Mouse (Mus musculus) CH12.LX (cell line): Measurements from ENCODE around the gene Spata33. TPM values are rescaled to one million over a fixed set of nuclear protein-coding genes. Genes with fewer than 3 reads are reported as not detected.
A peak's percentile ranks its signal among the peaks of the same experiment; 100 is the strongest.
"Not testable (repeated sequence)": the region's sequence is repeated elsewhere in the genome, so short reads cannot be mapped to it uniquely, and the experiment has no call there.

Experiments used
- DNase-seq: peaks from one replicate; pipeline ENCODE4 v3.0.0-alpha.2; 2013; ENCODE audit errors: extremely low read depth
- H3K27ac ChIP-seq: 2 replicates; pipeline ENCODE4 v1.5.1; 2012; ENCODE audit warnings: low read depth, mild to moderate bottlenecking, control low read depth, moderate library complexity; ENCODE audit not compliant: insufficient read depth
- H3K27me3 ChIP-seq: replicated peaks from 2 replicates; pipeline ENCODE3; 2012; ENCODE audit warnings: inconsistent platforms
- H3K36me3 ChIP-seq, 2 experiments: replicated peaks in 1 of 2; 2 replicates each; pipeline versions ENCODE3 to v1.6.1; 2012; ENCODE audit warnings: inconsistent platforms in 1 of 2, low read length in 1 of 2, mild to moderate bottlenecking in 1 of 2, mixed read lengths in 1 of 2, moderate library complexity in 1 of 2; ENCODE audit not compliant: control insufficient read depth in 1 of 2, insufficient read depth in 1 of 2
- H3K4me1 ChIP-seq, 2 experiments: 2 replicates each; pipeline ENCODE4 v1.6.1; 2012; ENCODE audit warnings: inconsistent platforms in 1 of 2, moderate library complexity in 1 of 2; ENCODE audit not compliant: insufficient read depth in 2 of 2, control insufficient read depth in 1 of 2
- H3K4me2 ChIP-seq: 2 replicates; pipeline ENCODE4 v1.6.1; 2012; ENCODE audit warnings: low read depth, mild to moderate bottlenecking, control low read depth; ENCODE audit not compliant: poor library complexity, insufficient read depth, severe bottlenecking
- H3K4me3 ChIP-seq, 3 experiments: fragments of 150-350 bp in 1 of 3; sonication (generic) in 1 of 3; replicated peaks in 1 of 3; 2 replicates each; pipeline versions ENCODE3 to v1.5.1; 2011 to 2012; ENCODE audit warnings: low read depth in 2 of 3, low read length in 2 of 3, mild to moderate bottlenecking in 2 of 3, moderate library complexity in 2 of 3, control low read depth in 1 of 3, improper control_type of control experiment in 1 of 3, inconsistent platforms in 1 of 3, mixed read lengths in 1 of 3; ENCODE audit not compliant: poor library complexity in 1 of 3
- H3K79me2 ChIP-seq: replicated peaks from 2 replicates; pipeline ENCODE4 v1.6.1; 2012; ENCODE audit warnings: mild to moderate bottlenecking, moderate library complexity; ENCODE audit not compliant: control insufficient read depth, poor library complexity, insufficient read depth, severe bottlenecking; ENCODE audit errors: extremely low read depth
- H3K9ac ChIP-seq: 2 replicates; pipeline ENCODE4 v1.6.1; 2012; ENCODE audit warnings: low read depth, mild to moderate bottlenecking, control low read depth, moderate library complexity; ENCODE audit not compliant: insufficient read depth
- H3K9me3 ChIP-seq: replicated peaks from 2 replicates; pipeline ENCODE3; 2012; ENCODE audit warnings: low read length, inconsistent platforms, mixed read lengths
- BHLHE40 ChIP-seq: IDR thresholded peaks from 2 replicates; pipeline ENCODE4 v1.6.1; 2011; ENCODE audit warnings: mild to moderate bottlenecking, low read depth, low read length, improper control_type of control experiment
- CTCF ChIP-seq, 2 experiments: IDR thresholded peaks in 1 of 2; conservative IDR thresholded peaks in 1 of 2; 2 replicates each; pipeline ENCODE4 v1.5.1; 2011 to 2012; ENCODE audit warnings: low read depth in 2 of 2, low read length in 2 of 2, improper control_type of control experiment in 1 of 2, inconsistent platforms in 1 of 2, mild to moderate bottlenecking in 1 of 2, moderate library complexity in 1 of 2
- MEF2A ChIP-seq: IDR thresholded peaks from 2 replicates; pipeline ENCODE4 v1.6.1; 2014; ENCODE audit warnings: low read depth, mild to moderate bottlenecking, inconsistent platforms, low read length, improper control_type of control experiment, borderline replicate concordance
- NELFE ChIP-seq: IDR thresholded peaks from 2 replicates; pipeline ENCODE4 v1.6.1; 2011; ENCODE audit warnings: low read depth, low read length, improper control_type of control experiment
- PAX5 ChIP-seq: IDR thresholded peaks from 2 replicates; pipeline ENCODE4 v1.6.1; 2012; ENCODE audit warnings: low read length, inconsistent platforms, mixed read lengths
- POLR2A ChIP-seq: IDR thresholded peaks from 2 replicates; pipeline ENCODE4 v1.6.1; 2011; ENCODE audit warnings: low read depth, mild to moderate bottlenecking, improper control_type of control experiment, low read length
- RAD21 ChIP-seq: IDR thresholded peaks from 2 replicates; pipeline ENCODE4 v1.6.1; 2011; ENCODE audit warnings: low read depth, mild to moderate bottlenecking, low read length, improper control_type of control experiment, moderate library complexity
- SMC3 ChIP-seq: IDR thresholded peaks from 2 replicates; pipeline ENCODE4 v1.6.1; 2011; ENCODE audit warnings: low read depth, low read length, improper control_type of control experiment
- TCF12 ChIP-seq: IDR thresholded peaks from 2 replicates; pipeline ENCODE4 v1.6.1; 2014; ENCODE audit warnings: low read depth, mild to moderate bottlenecking, inconsistent platforms, low read length, improper control_type of control experiment
- UBTF ChIP-seq: IDR thresholded peaks from 2 replicates; pipeline ENCODE4 v1.6.1; 2012; ENCODE audit warnings: low read depth, mild to moderate bottlenecking, inconsistent platforms, low read length, improper control_type of control experiment, moderate library complexity
- ZC3H11A ChIP-seq: IDR thresholded peaks from 2 replicates; pipeline ENCODE4 v1.6.1; 2012; ENCODE audit warnings: low read depth, mild to moderate bottlenecking, inconsistent platforms, low read length, improper control_type of control experiment
- ZNF384 ChIP-seq: IDR thresholded peaks from 2 replicates; pipeline ENCODE4 v1.6.1; 2012; ENCODE audit warnings: low read depth, low read length, improper control_type of control experiment, inconsistent platforms
- dilution Hi-C: fragments of 300-500 bp; cut with MboI; formaldehyde crosslinking; loops from 2 replicates; pipeline ENCODE4 v1.14.3; 2020; ENCODE audit warnings: low sequenced_read_pairs; ENCODE audit not compliant: extremely low pct_unique_long_range_greater_than_20kb, extremely low pct_ligation_motif_present
- in situ Hi-C: fragments of 300-500 bp; cut with MboI; formaldehyde crosslinking; loops from 3 replicates; pipeline ENCODE4 v1.14.3; 2019; ENCODE audit warnings: low sequenced_read_pairs, low pct_ligation_motif_present, low pct_unique_long_range_greater_than_20kb, mixed read lengths
- polyA plus RNA-seq: library from polyadenylated mRNA; unstranded; fragments of >175 nt; gene quantifications from 2 replicates; pipeline ENCODE4 v1.2.1, GENCODE M21; 2012; ENCODE audit warnings: low read depth; ENCODE audit not compliant: insufficient read length
- total RNA-seq, 2 experiments: library from RNA; depleted of rRNA; stranded (reverse); fragments of 300-350 nt in 1 of 2; fragments of >200 nt in 1 of 2; gene quantifications; 2 replicates each; pipeline ENCODE4 v1.2.3; 2012 to 2014

Gene Spata33
- total and polyA plus RNA-seq, 3 experiments, result 0.36 to 0.41 (median 0.38) TPM

DNA sequence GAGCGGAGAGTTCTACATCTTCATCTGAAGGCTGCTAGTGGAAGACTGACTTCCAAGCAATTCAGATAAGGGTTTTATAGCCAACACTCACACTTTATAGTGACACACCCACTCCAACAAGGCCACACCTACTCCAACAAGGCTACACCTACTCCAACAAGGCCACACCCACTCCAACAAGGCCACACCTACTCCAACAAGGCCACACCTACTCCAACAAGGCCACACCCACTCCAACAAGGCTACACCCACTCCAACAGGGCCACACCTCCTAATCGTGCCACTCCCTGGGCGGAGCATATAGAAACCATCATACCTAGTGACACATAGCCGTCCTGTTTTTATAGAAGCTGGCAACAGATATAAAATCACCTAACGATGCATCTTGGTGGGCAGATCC, 15.6 kb upstream of the Spata33 start:
- H3K4me2 ChIP-seq, dilution Hi-C loops, DNase-seq, H3K4me1 ChIP-seq, H3K36me3 ChIP-seq, H3K27ac ChIP-seq, H3K4me3 ChIP-seq, H3K9me3 ChIP-seq, H3K79me2 ChIP-seq, H3K9ac ChIP-seq: not testable (repeated sequence)
- in situ Hi-C loops, result loop anchor here (10.0 kb wide), 1 partner anchor 362 kb away; no protein-coding TSS in a partner anchor
- H3K27me3 ChIP-seq, result peaks cover 54% of the 10 kb centered on the region

DNA sequence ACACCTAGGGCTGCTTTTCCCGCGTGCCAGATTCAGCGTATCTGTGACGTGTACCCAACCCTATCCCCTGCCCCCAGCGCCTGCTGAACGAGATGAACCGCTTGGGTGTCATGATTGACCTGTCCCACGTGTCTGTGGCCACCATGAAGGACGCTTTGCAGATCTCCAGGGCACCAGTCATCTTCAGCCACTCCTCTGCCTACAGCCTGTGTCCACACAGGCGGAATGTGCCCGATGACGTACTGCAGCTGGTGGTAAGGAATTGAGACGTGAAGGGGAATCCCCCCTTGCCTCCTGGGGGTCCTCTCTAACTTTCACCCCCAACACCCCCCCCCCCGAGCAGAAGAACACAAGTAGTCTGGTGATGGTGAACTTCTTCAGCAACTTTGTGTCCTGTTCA, 12.8 kb upstream of the Spata33 start:
- H3K4me2 ChIP-seq, result no peak overlapping the region
- no peak for TF ChIP-seq PAX5
- TF ChIP-seq BHLHE40, result 0 out of 2 replicates have a peak, but pooled peaks have one; percentile 6
- no peak for DNase-seq
- dilution Hi-C loops, result no loop called here
- H3K36me3 ChIP-seq, result peaks cover 6 to 17% of the 10 kb centered on the region in 2 experiments
- H3K9ac ChIP-seq, result no peak overlapping the region
- peaks cover 36% of the 10 kb centered on the region for H3K27me3 ChIP-seq
- no peak overlapping the region for H3K4me3 ChIP-seq
- H3K4me1 ChIP-seq, result 0 out of 4 replicates have a peak, but pooled peaks cover 0 to 3% of the 10 kb centered on the region in 2 experiments
- H3K27ac ChIP-seq, result no peak overlapping the region
- H3K79me2 ChIP-seq, result no peaks in the 10 kb centered on the region
- no peaks in the 10 kb centered on the region for H3K9me3 ChIP-seq
- in situ Hi-C loops, result loop anchor here (10.0 kb wide), 1 partner anchor 365 kb away; no protein-coding TSS in a partner anchor

DNA sequence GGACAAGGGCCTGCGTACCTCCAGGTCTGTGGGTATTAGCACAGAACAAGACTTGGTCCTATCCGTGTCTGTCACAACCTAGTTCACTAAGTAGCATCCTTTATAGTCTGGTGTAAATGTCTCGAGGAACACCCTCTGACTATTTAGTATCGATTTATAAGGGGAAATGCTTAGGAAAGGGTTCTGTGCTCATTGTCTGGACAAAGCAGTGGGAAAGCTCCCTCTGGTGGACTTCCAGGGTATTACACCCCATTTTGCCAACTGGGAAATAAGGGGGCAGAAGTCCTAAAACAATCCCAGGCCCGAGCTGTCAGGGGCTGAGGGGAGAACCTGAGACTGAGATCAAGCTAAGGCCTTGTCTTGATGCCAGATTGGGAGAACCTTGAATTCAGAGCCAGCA, 10.3 kb upstream of the Spata33 start:
- H3K27ac ChIP-seq, result no peak overlapping the region
- H3K79me2 ChIP-seq, result no peaks in the 10 kb centered on the region
- no peak overlapping the region for H3K4me3 ChIP-seq
- in situ Hi-C loops (no loop called here), dilution Hi-C loops (no loop called here)
- H3K4me2 ChIP-seq, result no peak overlapping the region
- H3K9me3 ChIP-seq, result no peaks in the 10 kb centered on the region
- TF ChIP-seq ZC3H11A, result peak; percentile 19; the same call in 1 of the 2 replicates
- peak; percentile 80 for TF ChIP-seq RAD21
- no peak for TF ChIP-seq POLR2A
- TF ChIP-seq PAX5, result no peak
- TF ChIP-seq TCF12, result no peak
- TF ChIP-seq ZNF384, result no peak
- TF ChIP-seq NELFE, result peak; percentile 42; the same call in 1 of the 2 replicates
- peak; percentile 90 to 99 for TF ChIP-seq CTCF (conservative IDR thresholded peaks at IDR 0.05 in 1 of 2, IDR thresholded peaks at IDR 0.05 in 1 of 2; ENCODE audit: low read depth in 2 of 2, low read length in 2 of 2)
- TF ChIP-seq MEF2A, result no peak
- TF ChIP-seq SMC3, result peak; percentile 81
- TF ChIP-seq BHLHE40, result no peak
- no peak for TF ChIP-seq UBTF
- DNase-seq, result peak; percentile 60
- peaks cover 25 to 36% of the 10 kb centered on the region in 2 experiments for H3K36me3 ChIP-seq
- peaks cover 31% of the 10 kb centered on the region for H3K27me3 ChIP-seq
- no peak overlapping the region for H3K9ac ChIP-seq
- H3K4me1 ChIP-seq, result 0 out of 4 replicates have a peak, but pooled peaks cover 0 to 3% of the 10 kb centered on the region in 2 experiments
